Mouse (Mus musculus) cortical plate, adult 2 months (tissue): ENCODE data around the gene Plcl2.

Experiments used
- CTCF ChIP-seq: fragments of 200-500 bp; IDR thresholded peaks from 2 replicates; pipeline ENCODE4 v1.5.1; 2011; ENCODE audit warnings: mild to moderate bottlenecking, control low read depth, low read length; ENCODE audit not compliant: insufficient read depth; ENCODE audit errors: extremely low read depth
- POLR2A ChIP-seq: fragments of 200-500 bp; IDR thresholded peaks from 2 replicates; pipeline ENCODE4 v1.6.1; 2011; ENCODE audit warnings: mild to moderate bottlenecking, low read length, control low read depth; ENCODE audit not compliant: insufficient read depth; ENCODE audit errors: extremely low read depth

GRCm38 (mm10) chr17:50677978-50678712 lies 168.9 kb downstream of the Plcl2 start:
- TF ChIP-seq CTCF (no peak), POLR2A (no peak)
